ENCODE assay signal across 8 mouse cellular contexts in the genomic region with DNA sequence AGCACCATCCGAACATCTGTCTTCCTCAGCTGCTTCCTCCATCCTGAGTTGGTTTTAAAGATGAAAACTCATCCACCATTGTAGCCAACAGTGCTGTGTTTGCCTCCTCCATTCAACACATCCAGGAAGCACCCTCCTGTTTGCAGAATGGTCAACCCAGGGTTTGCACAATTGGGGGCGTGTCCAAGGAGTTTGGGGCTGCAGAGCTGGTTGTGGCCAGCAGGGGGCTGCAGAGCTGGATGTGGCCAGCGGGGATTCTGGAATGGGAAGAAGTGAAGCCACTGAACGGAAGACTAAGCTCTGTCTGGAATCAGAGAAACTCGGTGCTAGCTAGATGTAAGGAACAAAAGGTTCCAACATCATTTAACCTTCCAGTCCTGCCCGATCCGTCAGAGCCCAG. TPM values are rescaled to one million over a fixed set of nuclear protein-coding genes. Genes with fewer than 3 reads are reported as not detected.
A peak's percentile ranks its signal among the peaks of the same experiment; 100 is the strongest.
DNase-seq lines count a peak whose midpoint lies in the region; ATAC-seq and TF ChIP-seq lines count a peak whose summit lies in the region.

No protein-coding gene starts in this region.

- intact Hi-C loops in heart, postnatal 10 days (cut with DNase I), result loop anchor here (2.0 kb wide), 1 partner anchor 33 kb away; no protein-coding TSS in a partner anchor

- ATAC-seq in kidney, embryonic 15.5 days (replicated peaks; ENCODE audit: low FRiP score), result no peak
- ATAC-seq in liver, embryonic 14.5 days (ENCODE audit: insufficient read depth), result no peak
- ATAC-seq in midbrain, embryonic 16.5 days, result no peak

- DNase-seq in kidney, adult 11 months, result peak; percentile 52
- peak; percentile 69 for DNase-seq in NIH3T3 (ENCODE audit: low read depth)
- DNase-seq in cerebellum, postnatal 10 days, result peak; percentile 22 to 37
- DNase-seq in heart, postnatal 10 days, result peak; percentile 47 to 75
- peak in 1 of 3 experiments; percentile 2 for DNase-seq in liver, embryonic 14.5 days (ENCODE audit: low read depth in 3 of 3, low spot score in 3 of 3)
- peak; percentile 24 to 67 for DNase-seq in spleen, postnatal 4 days (ENCODE audit: low spot score in 2 of 2)

- 64% methylated on average over 7 of the region's 7 CpGs for whole genome bisulfite sequencing in kidney, embryonic 15.5 days
- 33% methylated on average over 7 of the region's 7 CpGs for WGBS in liver, embryonic 14.5 days (ENCODE audit: insufficient replicate concordance)
- WGBS in midbrain, embryonic 16.5 days, result 61% methylated on average over 7 of the region's 7 CpGs

- H3K9ac ChIP-seq in kidney, embryonic 15.5 days, result no peak overlapping the region
- H3K9ac ChIP-seq in liver, embryonic 14.5 days (replicated peaks), result no peak overlapping the region
- no peak overlapping the region for H3K9ac ChIP-seq in midbrain, embryonic 16.5 days (ENCODE audit: low read depth, low read length)

- H3K9me3 ChIP-seq in kidney, embryonic 15.5 days (replicated peaks), result no peaks in the 10 kb centered on the region
- no peaks in the 10 kb centered on the region for H3K9me3 ChIP-seq in liver, embryonic 14.5 days (ENCODE audit: control insufficient read depth, low read length)
- no peaks in the 10 kb centered on the region for H3K9me3 ChIP-seq in midbrain, embryonic 16.5 days (replicated peaks; ENCODE audit: control insufficient read depth, low read length, poor library complexity, severe bottlenecking)

- no peak for TF ChIP-seq EP300 in liver, embryonic 14.5 days (IDR thresholded peaks at IDR 0.05; ENCODE audit: low read depth)

- no peak overlapping the region for H3K4me2 ChIP-seq in kidney, embryonic 15.5 days
- no peak overlapping the region for H3K4me2 ChIP-seq in liver, embryonic 14.5 days (ENCODE audit: low read depth)
- H3K4me2 ChIP-seq in midbrain, embryonic 16.5 days (ENCODE audit: low read length), result no peak overlapping the region

- peak; percentile 82 for TF ChIP-seq CTCF in liver, embryonic 14.5 days (IDR thresholded peaks at IDR 0.05; ENCODE audit: low read depth)

- no peak overlapping the region for H3K27ac ChIP-seq in kidney, embryonic 15.5 days
- no peak overlapping the region for H3K27ac ChIP-seq in liver, embryonic 14.5 days
- H3K27ac ChIP-seq in midbrain, embryonic 16.5 days (ENCODE audit: low read length), result no peak overlapping the region

- H3K27me3 ChIP-seq in kidney, embryonic 15.5 days, result no peaks in the 10 kb centered on the region
- H3K27me3 ChIP-seq in liver, embryonic 14.5 days (ENCODE audit: control insufficient read depth, insufficient read depth, low read length), result no peaks in the 10 kb centered on the region; the same call in 1 of the 2 replicates
- no peaks in the 10 kb centered on the region for H3K27me3 ChIP-seq in midbrain, embryonic 16.5 days (ENCODE audit: control insufficient read depth, insufficient read depth, low read depth, low read length)

- H3K4me1 ChIP-seq in kidney, embryonic 15.5 days, result 0 out of 2 replicates have a peak, but pooled peaks cover 4% of the 10 kb centered on the region
- no peaks in the 10 kb centered on the region for H3K4me1 ChIP-seq in liver, embryonic 14.5 days (replicated peaks; ENCODE audit: control insufficient read depth in 2 of 2, insufficient read depth in 2 of 2, low read length in 1 of 2)
- no peaks in the 10 kb centered on the region for H3K4me1 ChIP-seq in midbrain, embryonic 16.5 days (ENCODE audit: control insufficient read depth, insufficient read depth, low read length)

- no peaks in the 10 kb centered on the region for H3K36me3 ChIP-seq in kidney, embryonic 15.5 days
- H3K36me3 ChIP-seq in liver, embryonic 14.5 days (replicated peaks; ENCODE audit: control insufficient read depth, insufficient read depth, low read depth), result no peaks in the 10 kb centered on the region
- H3K36me3 ChIP-seq in midbrain, embryonic 16.5 days (ENCODE audit: control insufficient read depth, insufficient read depth, low read length), result no peaks in the 10 kb centered on the region

- H3K4me3 ChIP-seq in kidney, embryonic 15.5 days (replicated peaks), result no peak overlapping the region
- no peak overlapping the region for H3K4me3 ChIP-seq in liver, embryonic 14.5 days (ENCODE audit: insufficient read depth in 1 of 2, low read depth in 2 of 2, low read length in 2 of 2)
- no peak overlapping the region for H3K4me3 ChIP-seq in midbrain, embryonic 16.5 days (ENCODE audit: low read depth, low read length)

RNA-seq across cellular contexts. Expression of gene Sestd1, which starts 28.9 kb away (rescaled TPM):
- polyA plus RNA-seq in kidney, embryonic 15.5 days (2015; fragmentation: Nextera tagmentation; extraction: Ambion mirVana), result 26.6 and 31.1 TPM in 2 replicates
- 10 to 100 TPM; 27.8 to 31.7 TPM for total RNA-seq in heart, postnatal 10 days (2021)
- polyA plus RNA-seq in liver, embryonic 14.5 days (2012; rRNA removed), result 0.25 and 0.46 TPM in 2 replicates
- 0.48 and 0.49 TPM in 2 replicates for polyA plus RNA-seq in liver, embryonic 14.5 days (2014; fragmentation: Nextera tagmentation; extraction: Ambion mirVana)
- polyA plus RNA-seq in midbrain, embryonic 16.5 days (2015; fragmentation: Nextera tagmentation; extraction: Ambion mirVana), result 26.6 and 32.8 TPM in 2 replicates

Comparison
In these comparisons a context has a peak if more than half of its experiments do, and no peak if none do; other contexts are left out.
1. RNA of gene Sestd1, which starts 28.9 kb away (polyA plus RNA-seq): 26.6 to 32.8 TPM in midbrain, embryonic 16.5 days and 26.6 to 31.1 TPM in kidney, embryonic 15.5 days; 0.25 to 0.49 TPM in liver, embryonic 14.5 days; every median in the first group is over 10 times any median in the second.